Mouse (Mus musculus) liver, embryonic 16.5 days (tissue): ENCODE data around the gene Ubap1. TPM values are rescaled to one million over a fixed set of nuclear protein-coding genes. Genes with fewer than 3 reads are reported as not detected.

ENCODE experiments used
- ATAC-seq: fragments of 200-750 bp; cut with Nextera tagmentation; 2 replicates; pipeline ENCODE4 v1.8.0; 2017; ENCODE audit warnings: low read depth, mild to moderate bottlenecking, moderate number of reproducible peaks, moderate library complexity
- H3K27ac ChIP-seq: fragments of 300-500 bp; sonication (generic); 2 replicates; pipeline ENCODE4 v1.5.1; 2014; ENCODE audit warnings: mild to moderate bottlenecking, low read length
- H3K27me3 ChIP-seq: fragments of 300-500 bp; sonication (generic); 2 replicates; pipeline ENCODE4 v1.6.1; 2014; ENCODE audit warnings: low read depth, low read length, mixed read lengths; ENCODE audit not compliant: control insufficient read depth, insufficient read depth
- H3K36me3 ChIP-seq: fragments of 300-500 bp; sonication (generic); 2 replicates; pipeline ENCODE4 v1.6.1; 2014; ENCODE audit warnings: mild to moderate bottlenecking; ENCODE audit not compliant: control insufficient read depth, insufficient read depth
- H3K4me1 ChIP-seq: fragments of 300-500 bp; sonication (generic); 2 replicates; pipeline ENCODE4 v1.6.1; 2014; ENCODE audit warnings: low read depth, low read length, mixed read lengths; ENCODE audit not compliant: control insufficient read depth
- H3K4me2 ChIP-seq: fragments of 300-500 bp; sonication (generic); 2 replicates; pipeline ENCODE4 v1.6.1; 2014; ENCODE audit warnings: low read depth, low read length, mixed read lengths
- H3K4me3 ChIP-seq: fragments of 300-500 bp; sonication (generic); 2 replicates; pipeline ENCODE4 v1.5.1; 2014; ENCODE audit warnings: low read depth, mild to moderate bottlenecking, low read length
- H3K9ac ChIP-seq: fragments of 300-500 bp; sonication (generic); 2 replicates; pipeline ENCODE4 v1.6.1; 2014; ENCODE audit warnings: low read depth, low read length
- H3K9me3 ChIP-seq: fragments of 300-500 bp; sonication (generic); replicated peaks from 2 replicates; pipeline ENCODE4 v1.6.1; 2016; ENCODE audit warnings: low read length; ENCODE audit not compliant: control insufficient read depth
- WGBS: fragments of 180-500 bp; shearing (Covaris S2); extraction: QIAGEN DNeasy Blood & Tissue Kit; methylation state at CpG from one replicate; pipeline ENCODE4 v1.1.7; 2014; ENCODE audit not compliant: insufficient replicate concordance; 5-methylcytosine and 5-hydroxymethylcytosine counted together
- polyA plus RNA-seq: library from polyadenylated mRNA; unstranded; fragments of >200 nt; fragmentation: Nextera tagmentation; extraction: Ambion mirVana; gene quantifications from 2 replicates; pipeline ENCODE4 v1.2.1, GENCODE M21; 2015

Gene Ubap1
- polyA plus RNA-seq, 1 experiment from 2014 or later = 36.8 TPM

DNA sequence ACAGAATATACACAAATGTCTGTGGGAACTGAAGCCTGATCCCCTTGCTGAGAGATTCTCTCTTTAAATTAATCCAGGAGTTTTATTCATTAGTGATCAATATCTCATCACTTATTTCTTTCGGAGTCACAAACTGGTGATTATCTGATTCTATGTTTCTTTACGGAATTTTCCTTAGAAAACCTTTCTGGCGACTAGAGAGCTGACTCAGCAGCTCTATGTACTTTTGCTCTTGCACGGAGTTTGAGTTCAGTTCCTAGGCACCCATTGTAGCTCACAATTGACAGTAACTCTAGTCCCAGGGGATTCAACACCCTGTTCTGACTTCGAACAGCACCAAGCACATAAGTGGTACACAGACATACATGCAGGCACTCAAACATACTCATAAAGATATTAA lies 90.1 kb downstream of the Ubap1 start:
- H3K4me3 ChIP-seq = no peak overlapping the region
- no peak for ATAC-seq
- WGBS = 76% methylated on average over 5 of the region's 5 CpGs
- no peaks in the 10 kb centered on the region for H3K4me1 ChIP-seq
- no peaks in the 10 kb centered on the region for H3K36me3 ChIP-seq
- H3K4me2 ChIP-seq = no peak overlapping the region
- no peak overlapping the region for H3K27ac ChIP-seq
- H3K9ac ChIP-seq = no peak overlapping the region
- no peaks in the 10 kb centered on the region for H3K27me3 ChIP-seq
- no peaks in the 10 kb centered on the region for H3K9me3 ChIP-seq

Other genes starting within 250 kb of the Ubap1 start
- gene Nol6, start 224.5 kb upstream of the Ubap1 start, polyA plus RNA-seq = 8.5 and 10.1 TPM in 2 replicates
- 47.9 and 56.0 TPM in 2 replicates for gene Ube2r2, start 213.3 kb upstream of the Ubap1 start, polyA plus RNA-seq
- 20.4 and 23.9 TPM in 2 replicates for gene Ubap2, start 73.9 kb upstream of the Ubap1 start, polyA plus RNA-seq
- 79.7 and 87.8 TPM in 2 replicates for gene Dcaf12, start 34.1 kb upstream of the Ubap1 start, polyA plus RNA-seq
- gene Kif24, start 115.9 kb downstream of the Ubap1 start, polyA plus RNA-seq = 4.9 and 5.0 TPM in 2 replicates
- gene Nudt2, start 116.2 kb downstream of the Ubap1 start, polyA plus RNA-seq = 16.9 and 20.5 TPM in 2 replicates
- 1.6 and 1.8 TPM in 2 replicates for gene AI464131, start 154.1 kb downstream of the Ubap1 start, polyA plus RNA-seq
- not detected in 2 replicates for gene 1110017D15Rik, start 168.3 kb downstream of the Ubap1 start, polyA plus RNA-seq
- gene Fam219a, start 220.5 kb downstream of the Ubap1 start, polyA plus RNA-seq = 0.67 and 0.98 TPM in 2 replicates
- gene Dnaic1, start 220.8 kb downstream of the Ubap1 start, polyA plus RNA-seq = 4.3 and 4.9 TPM in 2 replicates